Mouse (Mus musculus) spleen, adult 2 months (tissue): ENCODE data around the gene Enah. TPM values are rescaled to one million over a fixed set of nuclear protein-coding genes. Genes with fewer than 3 reads are reported as not detected.

Experiments
- DNase-seq, 2 experiments: peaks; one replicate each; pipeline versions ENCODE4 v3.0.0 to v3.0.0-alpha.2; 2012 to 2021; ENCODE audit warnings: low spot score in 2 of 2, low read depth in 1 of 2
- H3K27ac ChIP-seq: fragments of 200-500 bp; 2 replicates; pipeline ENCODE4 v1.5.1; 2012; ENCODE audit warnings: low read length, inconsistent platforms; ENCODE audit not compliant: insufficient read depth
- H3K27me3 ChIP-seq: fragments of 200-500 bp; 2 replicates; pipeline ENCODE4 v1.6.1; 2012; ENCODE audit warnings: mild to moderate bottlenecking, moderate library complexity, low read length, inconsistent platforms; ENCODE audit not compliant: control insufficient read depth, insufficient read depth
- H3K36me3 ChIP-seq: fragments of 200-500 bp; 2 replicates; pipeline ENCODE4 v1.6.1; 2012; ENCODE audit warnings: mild to moderate bottlenecking, low read length, inconsistent platforms; ENCODE audit not compliant: control insufficient read depth, insufficient read depth
- H3K4me1 ChIP-seq: fragments of 200-500 bp; 2 replicates; pipeline ENCODE4 v1.6.1; 2011; ENCODE audit warnings: inconsistent platforms; ENCODE audit not compliant: control insufficient read depth, insufficient read depth, insufficient read length
- H3K4me3 ChIP-seq: fragments of 200-500 bp; 2 replicates; pipeline ENCODE4 v1.5.1; 2011; ENCODE audit warnings: mild to moderate bottlenecking, inconsistent platforms; ENCODE audit not compliant: insufficient read depth, insufficient read length; ENCODE audit errors: extremely low read depth
- CTCF ChIP-seq: fragments of 200-500 bp; IDR thresholded peaks from 2 replicates; pipeline ENCODE4 v1.5.1; 2011; ENCODE audit warnings: mild to moderate bottlenecking, inconsistent platforms; ENCODE audit not compliant: insufficient read depth, insufficient read length, insufficient replicate concordance; ENCODE audit errors: extremely low read depth
- POLR2A ChIP-seq: fragments of 200-500 bp; IDR thresholded peaks from 2 replicates; pipeline ENCODE4 v1.6.1; 2011; ENCODE audit warnings: low read depth, low read length, inconsistent platforms
- WGBS: fragments of 180-500 bp; shearing (Covaris S2); methylation state at CpG from one replicate; pipeline ENCODE4 v1.1.7; 2018; 5-methylcytosine and 5-hydroxymethylcytosine counted together
- polyA plus RNA-seq: library from polyadenylated mRNA; depleted of rRNA; stranded (reverse); fragments of >200 nt; gene quantifications from 2 replicates; pipeline ENCODE4 v1.2.3, GENCODE M21; 2012

Gene Enah
- polyA plus RNA-seq, 1 experiment = 1.5 TPM

DNA sequence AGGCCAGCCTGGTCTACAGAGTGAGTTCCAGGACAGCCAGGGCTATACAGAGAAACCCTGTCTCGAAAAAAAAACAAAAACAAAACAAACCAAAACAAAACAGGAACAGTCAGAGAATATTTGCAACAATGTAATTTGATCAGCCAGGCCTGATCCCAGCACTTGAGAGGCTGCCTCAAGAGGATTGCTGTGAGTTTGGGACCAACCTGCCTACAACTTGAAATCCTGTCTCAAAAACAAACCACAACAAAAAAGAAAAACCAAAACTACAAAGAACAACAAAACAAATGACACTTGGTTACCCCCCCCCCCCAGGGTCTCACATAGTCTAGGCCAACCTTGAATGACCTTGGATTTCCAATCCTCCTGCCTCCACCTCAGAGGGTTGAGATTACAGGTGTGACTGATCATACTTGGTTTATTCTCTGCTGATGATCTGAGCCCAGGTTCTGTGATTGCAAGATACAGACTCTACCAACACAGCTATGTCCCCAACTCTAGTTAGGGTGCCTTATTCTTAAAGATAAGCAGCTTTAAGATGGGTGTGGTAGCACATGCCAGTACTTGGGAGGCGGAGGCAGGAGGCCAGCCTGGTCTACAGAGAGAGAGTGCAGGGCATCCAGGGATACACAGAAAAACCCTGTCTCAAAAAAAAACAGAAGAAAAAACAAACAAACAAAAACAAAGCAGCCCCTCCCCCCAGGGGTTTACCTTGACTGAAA is 158.4 kb downstream of the Enah start:
- Histone ChIP-seq H3K4me3 (no peak overlapping the region), H3K27me3 (no peaks in the 10 kb centered on the region), H3K36me3 (no peaks in the 10 kb centered on the region), H3K27ac (peak overlapping the region; percentile 92), H3K4me1 (peaks cover 20% of the 10 kb centered on the region; the same call in 1 of the 2 replicates)
- DNase-seq = no peak
- WGBS = 37% methylated on average over 2 of the region's 2 CpGs
- no peak for TF ChIP-seq CTCF
- TF ChIP-seq POLR2A = no peak

DNA sequence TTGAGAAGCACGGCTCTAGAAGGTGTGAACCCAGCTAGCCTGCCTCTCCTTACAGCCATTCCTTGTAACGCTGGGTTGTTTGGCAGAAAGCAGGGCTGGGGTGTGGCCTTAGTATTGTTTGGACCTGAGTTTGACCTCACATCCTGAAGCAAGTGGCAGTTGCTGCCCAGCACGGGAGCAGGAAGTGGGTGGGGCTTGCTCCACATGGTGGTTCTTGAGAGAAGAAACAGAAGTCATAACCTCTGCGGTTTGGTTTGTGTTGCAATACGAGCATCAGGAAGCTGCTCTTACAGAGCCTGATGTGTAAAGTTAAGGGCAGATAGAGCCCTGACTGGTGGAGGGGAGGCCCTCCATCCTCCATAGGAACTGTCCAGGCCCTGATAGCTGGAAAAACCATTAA is 159.1 kb downstream of the Enah start:
- no peaks in the 10 kb centered on the region for H3K36me3 ChIP-seq
- peaks cover 19% of the 10 kb centered on the region; the same call in 1 of the 2 replicates for H3K4me1 ChIP-seq
- peak overlapping the region; percentile 93 for H3K27ac ChIP-seq
- WGBS = 0% methylated on average over 5 of the region's 5 CpGs
- no peak overlapping the region for H3K4me3 ChIP-seq
- H3K27me3 ChIP-seq = no peaks in the 10 kb centered on the region
- TF ChIP-seq POLR2A = peak; percentile 68
- TF ChIP-seq CTCF = no peak
- DNase-seq = peak; percentile 92 to 93

DNA sequence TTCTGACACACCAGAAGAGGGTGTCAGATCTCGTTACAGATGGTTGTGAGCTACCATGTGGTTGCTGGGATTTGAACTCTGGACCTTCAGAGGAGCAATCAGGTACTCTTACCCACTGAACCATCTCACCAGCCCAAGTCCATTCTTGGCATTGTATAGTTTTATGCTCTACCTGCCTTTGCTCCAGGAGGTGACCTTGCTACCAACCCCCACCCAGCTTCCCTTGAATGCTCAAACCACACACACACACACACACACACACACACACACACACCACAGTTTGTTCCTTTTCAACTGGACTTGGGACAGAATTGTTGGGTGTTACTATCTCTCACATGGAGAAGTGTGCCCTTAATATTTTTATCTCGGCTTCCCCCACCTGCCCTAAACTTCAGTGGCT is 163.5 kb downstream of the Enah start:
- WGBS = 85% methylated on average over 2 of the region's 2 CpGs
- TF ChIP-seq POLR2A (no peak), CTCF (no peak)
- no peak overlapping the region for H3K4me3 ChIP-seq
- H3K27ac ChIP-seq = no peak overlapping the region
- H3K36me3 ChIP-seq = no peaks in the 10 kb centered on the region
- DNase-seq = no peak
- H3K27me3 ChIP-seq = no peaks in the 10 kb centered on the region
- H3K4me1 ChIP-seq = peaks cover 8% of the 10 kb centered on the region; the same call in 1 of the 2 replicates

DNA sequence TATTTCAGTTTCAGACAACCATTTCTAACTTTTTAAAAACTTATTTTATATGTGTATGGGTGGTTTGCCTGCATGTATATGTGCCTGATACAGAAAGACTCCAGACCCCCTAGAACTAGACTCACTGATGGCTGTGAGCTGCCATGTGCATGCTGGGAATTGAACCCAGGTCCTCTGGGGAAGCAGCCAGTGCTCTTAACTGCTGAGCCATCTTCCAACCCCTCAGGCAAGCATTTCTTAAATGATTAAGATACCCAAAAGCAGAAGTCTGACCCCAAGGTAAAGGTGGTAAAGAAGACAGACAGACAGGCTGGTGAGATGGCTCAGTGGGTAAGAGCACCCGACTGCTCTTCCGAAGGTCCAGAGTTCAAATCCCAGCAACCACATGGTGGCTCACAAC is 165.0 kb downstream of the Enah start:
- peaks cover 5% of the 10 kb centered on the region; the same call in 1 of the 2 replicates for H3K4me1 ChIP-seq
- no peaks in the 10 kb centered on the region for H3K36me3 ChIP-seq
- no peak overlapping the region for H3K4me3 ChIP-seq
- no peak for TF ChIP-seq CTCF
- DNase-seq = no peak
- no peaks in the 10 kb centered on the region for H3K27me3 ChIP-seq
- 85% methylated on average over 2 of the region's 2 CpGs for WGBS
- no peak overlapping the region for H3K27ac ChIP-seq

DNA sequence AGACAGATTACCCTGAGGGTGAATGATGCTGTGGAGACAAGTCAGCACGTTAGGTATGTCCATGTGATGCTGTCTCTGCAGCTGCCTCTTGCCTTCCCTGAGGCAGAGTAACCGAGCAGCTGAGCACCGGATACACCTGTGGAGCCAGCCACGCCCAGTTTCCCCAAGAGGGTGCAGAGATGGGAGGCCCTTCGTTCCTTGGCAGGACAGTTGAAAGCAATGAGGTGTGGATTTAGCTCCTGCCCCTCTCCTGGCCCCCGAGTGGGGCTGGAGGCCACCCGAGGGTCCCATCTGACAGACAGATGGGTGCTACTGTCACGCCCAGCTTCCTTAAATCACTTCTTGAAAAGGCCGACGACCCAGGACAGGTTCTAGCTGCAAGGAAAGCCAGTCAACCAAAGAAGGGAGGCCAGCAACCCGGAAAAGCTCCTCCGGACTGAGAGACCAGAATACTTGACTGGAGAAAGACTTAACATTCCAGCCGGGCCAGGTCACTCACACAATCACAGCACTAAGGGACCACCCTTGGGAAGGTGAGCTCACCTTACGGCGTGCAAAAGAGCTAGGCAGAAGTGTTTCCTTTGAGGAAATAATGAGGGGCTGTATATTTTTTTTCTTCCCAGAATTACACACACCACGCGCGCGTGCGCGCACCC is 166.6 kb downstream of the Enah start:
- peak overlapping the region; percentile 94 for H3K27ac ChIP-seq
- 3% methylated on average over 21 of the region's 21 CpGs for WGBS

DNA sequence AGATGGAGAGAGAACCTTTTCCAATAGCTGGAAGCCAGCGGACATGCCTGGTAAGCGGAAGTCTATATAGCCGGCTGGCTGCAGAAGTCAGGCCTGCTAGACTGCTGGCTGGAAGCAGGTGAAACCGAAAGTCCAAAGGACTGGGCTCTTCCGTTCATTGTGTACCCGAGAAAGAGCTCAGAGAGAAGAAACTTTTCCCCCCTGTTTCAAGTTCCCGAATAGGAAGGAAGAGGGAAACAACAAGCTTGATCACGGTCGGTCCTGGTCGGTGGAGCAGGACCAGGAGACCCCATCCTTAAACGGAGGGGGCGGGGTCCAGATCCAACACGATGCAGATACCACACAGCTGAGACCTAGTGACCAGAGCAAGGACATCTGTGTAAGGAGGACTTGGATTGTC is 167.3 kb downstream of the Enah start:
- no peaks in the 10 kb centered on the region for H3K27me3 ChIP-seq
- DNase-seq = peak in 1 of 2 experiments; percentile 47
- H3K27ac ChIP-seq = peak overlapping the region; percentile 84
- TF ChIP-seq POLR2A (no peak), CTCF (no peak)
- peak overlapping the region; percentile 57 for H3K4me3 ChIP-seq
- WGBS = 5% methylated on average over 13 of the region's 13 CpGs
- peaks cover 7% of the 10 kb centered on the region; the same call in 1 of the 2 replicates for H3K4me1 ChIP-seq
- H3K36me3 ChIP-seq = no peaks in the 10 kb centered on the region

More for the DNA sequence above, 166.6 kb downstream of the Enah start:
- Histone ChIP-seq H3K27me3 (no peaks in the 10 kb centered on the region), H3K4me3 (peak overlapping the region; percentile 57), H3K4me1 (peaks cover 5% of the 10 kb centered on the region; the same call in 1 of the 2 replicates), H3K36me3 (no peaks in the 10 kb centered on the region)
- peak; percentile 81 to 88 for DNase-seq
- TF ChIP-seq POLR2A (peak; percentile 59), CTCF (no peak)
